Mouse (Mus musculus): ENCODE data around the gene Cdx2. TPM values are rescaled to one million over a fixed set of nuclear protein-coding genes. Genes with fewer than 3 reads are reported as not detected.

Cdx2 gene
- total RNA-seq, 2 experiments from 2014 or later = not detected

- intact Hi-C loops (cut with DNase I) = loop anchor here (1.0 to 10.0 kb wide), 7 partner anchors 92 to 645 kb away; no protein-coding TSS in a partner anchor
- DNase-seq (ENCODE audit: low spot score) = no peak
These were observed 12.6 kb upstream of the Cdx2 start for GRCm38 (mm10) chr5:147319653-147320052.

- DNase-seq (ENCODE audit: low spot score) = no peak
- intact Hi-C loops (cut with DNase I) = loop anchor here (2.0 to 10.0 kb wide), 6 partner anchors 91 to 643 kb away; no protein-coding TSS in a partner anchor
These were observed 10.9 kb upstream of the Cdx2 start for GRCm38 (mm10) chr5:147317991-147318390.

- intact Hi-C loops (cut with DNase I) = loop anchor here (5.0 to 10.0 kb wide), 3 partner anchors 90 to 643 kb away; no protein-coding TSS in a partner anchor
These were observed 10.3 kb upstream of the Cdx2 start for GRCm38 (mm10) chr5:147317321-147317720.

DNA sequence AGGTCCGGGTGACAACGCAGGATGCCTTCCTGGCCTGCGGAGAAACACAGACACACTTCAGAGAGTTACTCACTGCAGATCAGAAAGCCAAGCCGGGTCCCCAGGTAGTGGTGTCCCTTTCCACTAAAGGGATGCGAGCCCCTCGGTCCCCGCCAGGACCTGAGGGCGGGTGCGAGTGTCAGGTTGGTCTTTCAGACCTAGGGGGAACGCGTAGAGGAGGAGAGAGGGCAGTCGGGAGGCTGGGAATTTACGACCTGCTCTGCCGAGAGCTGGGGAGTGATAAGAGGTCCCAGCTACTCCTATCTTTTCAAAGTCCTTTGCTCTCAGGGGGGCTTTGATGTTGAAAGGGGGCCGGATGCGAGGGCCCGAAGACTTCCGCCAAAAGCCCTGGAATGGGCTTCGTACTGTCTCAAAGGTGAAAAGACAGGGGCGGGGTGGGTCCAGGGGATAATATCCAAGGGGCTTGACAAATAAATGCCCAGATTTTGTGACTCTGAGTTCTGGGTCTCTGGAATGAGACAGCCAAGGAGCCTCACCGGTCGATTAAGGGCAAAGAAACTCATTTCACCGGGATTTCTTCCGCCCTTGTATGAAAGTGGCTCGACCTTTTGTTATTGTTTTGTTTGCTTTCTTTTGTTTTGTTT, 8.5 kb upstream of the Cdx2 start:
- intact Hi-C loops (cut with DNase I) = loop anchor here (5.0 to 10.0 kb wide), 3 partner anchors 88 to 641 kb away; no protein-coding TSS in a partner anchor

More at GRCm38 (mm10) chr5:147317321-147317720, 10.3 kb upstream of the Cdx2 start:
- no peak for DNase-seq (ENCODE audit: low spot score)

GRCm38 (mm10) chr5:147314646-147315431, 7.8 kb upstream of the Cdx2 start:
- intact Hi-C loops (cut with DNase I) = loop anchor here (5.0 to 10.0 kb wide), 3 partner anchors 88 to 640 kb away; no protein-coding TSS in a partner anchor
- DNase-seq (ENCODE audit: low spot score) = no peak

More for the DNA sequence above, 8.5 kb upstream of the Cdx2 start:
- DNase-seq (ENCODE audit: low spot score) = no peak

- DNase-seq (ENCODE audit: low spot score) = no peak
- intact Hi-C loops (cut with DNase I) = loop anchor here (10.0 kb wide), 1 partner anchor 638 kb away; no protein-coding TSS in a partner anchor
These were observed 6.0 kb upstream of the Cdx2 start for GRCm38 (mm10) chr5:147312830-147313685.

DNA sequence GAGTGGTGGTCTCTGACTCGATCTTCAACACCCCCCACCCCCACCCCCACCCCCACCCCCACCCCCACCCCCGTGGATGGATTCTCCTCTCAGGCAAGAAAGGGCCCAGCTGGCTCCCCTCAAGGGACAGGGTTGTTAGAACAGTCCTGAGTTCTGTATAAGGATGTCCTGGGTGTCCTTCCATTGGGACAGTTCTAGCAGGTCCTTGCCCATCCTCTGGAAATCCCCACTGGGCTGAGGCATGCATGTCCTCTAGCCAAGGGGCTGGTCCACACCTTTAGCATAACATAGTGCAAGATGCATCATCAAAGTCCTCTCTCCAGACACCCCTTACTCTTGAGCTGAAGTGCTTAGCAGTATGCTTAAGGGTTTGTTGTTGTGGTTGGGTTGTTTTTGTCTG, 2.7 kb upstream of the Cdx2 start:
- no peak for DNase-seq (ENCODE audit: low spot score)
- intact Hi-C loops (cut with DNase I) = loop anchor here (10.0 kb wide), 1 partner anchor 635 kb away; no protein-coding TSS in a partner anchor

- intact Hi-C loops (cut with DNase I) = no loop called here
- DNase-seq (ENCODE audit: low spot score) = no peak
These were observed 1.4 kb upstream of the Cdx2 start for GRCm38 (mm10) chr5:147308451-147308850.

GRCm38 (mm10) chr5:147307398-147307785, 322 bp upstream of the Cdx2 start:
- no peak for DNase-seq (ENCODE audit: low spot score)
- intact Hi-C loops (cut with DNase I) = no loop called here

- intact Hi-C loops (cut with DNase I) = no loop called here
- DNase-seq (ENCODE audit: low spot score) = no peak
These were observed 1.0 kb downstream of the Cdx2 start for GRCm38 (mm10) chr5:147305856-147306637.

- intact Hi-C loops (cut with DNase I) = no loop called here
- DNase-seq (ENCODE audit: low spot score) = no peak
These were observed 1.9 kb downstream of the Cdx2 start for GRCm38 (mm10) chr5:147305166-147305565.

- intact Hi-C loops (cut with DNase I) = no loop called here
- DNase-seq (ENCODE audit: low spot score) = no peak
These were observed 2.6 kb downstream of the Cdx2 start for GRCm38 (mm10) chr5:147304276-147305155.

DNA sequence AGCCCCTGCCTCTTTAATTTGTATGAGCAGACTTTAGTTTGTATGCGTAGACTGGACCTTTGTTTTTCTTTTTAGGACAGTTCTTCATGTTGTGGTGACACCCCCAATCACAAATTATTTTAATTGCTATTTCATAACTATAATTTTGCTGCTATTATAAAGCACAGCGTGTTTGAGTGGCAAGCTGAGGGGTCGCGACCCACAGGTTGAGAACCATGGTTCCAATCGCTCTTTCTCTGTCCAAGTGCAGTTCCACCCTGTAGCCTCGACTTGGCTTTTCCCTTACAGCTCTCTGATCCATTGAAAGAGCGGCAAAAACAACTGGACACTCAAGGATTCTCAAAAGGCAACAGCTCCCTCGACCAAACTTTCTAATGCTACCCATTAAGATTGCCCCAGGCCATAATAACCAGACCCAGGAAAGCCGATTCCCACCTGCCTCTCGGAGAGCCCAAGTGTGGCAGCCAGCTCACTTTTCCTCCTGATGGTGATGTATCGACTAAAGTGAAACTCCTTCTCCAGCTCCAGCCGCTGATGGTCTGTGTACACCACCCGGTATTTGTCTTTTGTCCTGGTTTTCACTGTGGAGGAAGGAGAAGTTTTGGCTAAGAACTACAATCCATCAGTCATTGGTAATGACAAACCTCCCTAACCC, 4.2 kb downstream of the Cdx2 start:
- intact Hi-C loops (cut with DNase I) = no loop called here
- DNase-seq (ENCODE audit: low spot score) = no peak

DNA sequence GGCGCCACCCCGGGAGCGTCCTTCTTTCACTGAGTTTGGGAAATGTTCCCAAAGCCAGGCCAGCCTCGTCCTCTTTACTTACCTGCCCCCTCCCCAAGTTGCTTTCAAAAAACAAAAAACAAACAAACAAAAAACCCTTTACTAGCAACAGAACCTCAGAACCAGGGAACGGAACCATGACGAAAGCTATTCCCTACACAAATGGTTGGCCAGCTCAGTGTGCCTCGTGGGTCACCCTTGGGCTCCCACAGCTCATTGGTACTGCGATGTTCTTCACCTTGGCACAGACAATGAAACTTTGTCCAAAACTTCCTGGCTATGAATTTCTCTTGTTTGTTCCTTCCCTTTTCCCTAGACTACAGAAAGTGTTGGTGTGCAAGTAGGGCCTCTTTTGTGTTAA, 4.9 kb downstream of the Cdx2 start:
- intact Hi-C loops (cut with DNase I) = no loop called here
- no peak for DNase-seq (ENCODE audit: low spot score)

- intact Hi-C loops (cut with DNase I) = no loop called here
- DNase-seq (ENCODE audit: low spot score) = no peak
These were observed 5.3 kb downstream of the Cdx2 start for GRCm38 (mm10) chr5:147301781-147302070.

DNA sequence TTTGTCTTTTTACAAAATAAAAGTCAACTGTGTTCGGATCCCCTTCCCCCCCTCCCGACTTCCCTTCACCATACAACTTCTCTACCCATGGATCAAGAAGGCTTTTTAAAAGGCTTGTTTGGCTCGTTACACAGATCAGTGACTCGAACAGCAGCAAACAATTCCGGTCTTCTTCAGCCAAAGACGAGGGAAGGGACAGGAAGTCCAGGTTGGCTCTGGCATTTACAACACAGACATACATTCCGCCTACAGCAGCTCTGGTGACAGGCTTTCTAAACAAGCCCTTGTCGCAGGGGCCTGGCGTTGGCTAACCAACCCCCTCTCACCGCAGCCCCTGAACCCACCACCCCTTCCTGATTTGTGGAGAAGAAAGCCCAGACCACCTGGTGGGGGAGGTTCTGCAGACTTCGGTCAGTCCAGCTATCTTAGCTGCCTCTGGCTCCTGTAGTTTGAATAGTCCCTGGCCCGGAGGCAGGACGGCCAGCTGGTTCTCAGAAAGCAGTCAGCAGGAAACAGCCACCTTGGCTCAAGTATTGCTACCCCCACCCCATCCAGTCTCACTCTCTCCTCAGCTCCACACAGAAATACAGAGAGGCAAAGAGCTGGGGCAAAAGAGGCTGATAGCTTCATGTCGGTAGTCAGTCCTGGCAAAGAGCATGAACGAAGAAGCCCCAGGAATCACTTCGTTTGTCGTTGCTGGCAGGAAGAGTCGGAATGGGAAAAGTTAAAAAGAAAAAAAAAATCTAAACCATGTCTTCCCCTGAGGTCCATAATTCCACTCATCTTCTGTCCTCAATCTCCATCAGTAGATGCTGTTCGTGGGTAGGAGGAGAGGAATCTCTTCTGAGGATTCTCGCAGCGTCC, 5.9 kb downstream of the Cdx2 start:
- intact Hi-C loops (cut with DNase I) = no loop called here
- no peak for DNase-seq (ENCODE audit: low spot score)

DNA sequence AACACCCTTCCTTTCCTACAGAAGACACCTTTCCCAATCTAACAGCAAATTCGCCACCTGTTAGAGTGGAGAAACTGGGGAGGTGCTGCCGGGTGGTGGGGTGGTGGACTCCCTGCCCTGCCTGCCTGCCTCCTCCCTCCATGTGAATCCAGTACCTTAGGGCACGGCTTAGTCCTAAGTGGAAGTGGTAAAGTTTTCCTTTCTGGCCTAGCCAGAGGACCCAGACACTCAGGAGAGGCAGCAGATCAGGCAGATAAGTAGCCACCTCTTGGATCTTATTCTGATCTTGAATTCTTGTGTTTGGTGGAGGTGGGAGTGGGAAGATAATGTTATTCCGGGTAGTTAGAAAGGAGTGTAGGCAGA, 7.1 kb downstream of the Cdx2 start:
- no peak for DNase-seq (ENCODE audit: low spot score)
- intact Hi-C loops (cut with DNase I) = no loop called here
